Mouse (Mus musculus): ENCODE results near the gene Otub1.

- TF ChIP-seq CTCF (IDR thresholded peaks at IDR 0.05; ENCODE audit: borderline replicate concordance, insufficient read depth, low read depth, low read length): no peak
- TF ChIP-seq POLR2A (IDR thresholded peaks at IDR 0.05; ENCODE audit: borderline replicate concordance, insufficient read depth, low read length): no peak
These were observed 37.7 kb downstream of the Otub1 start for GRCm38 (mm10) chr19:7168423-7168822.

Measured in cerebellum, adult 2 months (tissue).